ENCODE assay signal across 9 mouse cellular contexts in the genomic region with DNA sequence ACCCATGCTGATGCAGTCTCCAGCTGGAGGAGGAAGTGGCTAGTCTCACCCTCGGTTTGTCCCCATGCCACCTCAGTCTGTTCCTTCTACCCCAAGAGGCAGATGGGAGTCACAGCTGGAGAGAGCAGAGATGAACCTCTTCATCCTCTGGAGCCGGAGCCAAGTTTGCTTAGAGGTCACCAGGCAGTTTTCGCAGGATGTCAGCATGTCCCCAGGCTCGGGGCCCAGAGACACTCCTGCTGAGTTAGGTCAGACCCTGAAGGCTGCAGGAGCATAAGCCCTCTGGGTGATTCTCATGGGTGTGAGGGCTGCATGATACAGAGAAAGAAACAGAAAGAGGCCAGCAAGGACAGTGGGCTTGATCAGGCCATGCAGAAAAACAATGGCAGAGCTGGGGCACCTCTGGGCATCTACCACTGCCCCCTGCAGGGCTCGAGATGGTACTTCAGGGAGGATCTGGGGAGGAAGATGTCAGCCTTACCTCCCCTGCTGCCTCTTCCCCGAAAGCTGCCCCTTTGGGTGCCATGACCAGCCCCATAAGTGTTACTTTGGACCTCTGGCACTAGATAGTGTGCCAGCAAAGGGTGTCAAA. TPM values are rescaled to one million over a fixed set of nuclear protein-coding genes. Genes with fewer than 3 reads are reported as not detected.
DNase-seq lines count a peak whose midpoint lies in the region; ATAC-seq and TF ChIP-seq lines count a peak whose summit lies in the region.
"Had no signal": no experiment of that assay in that cellular context is flagged by ENCODE, and none has a peak within 500 bp of the region (broad histone marks: within the 10 kb centered on the region; RNA-seq: fewer than 3 reads in every experiment).

No protein-coding gene starts in this region.

- no peak for ATAC-seq in liver, embryonic 14.5 days (ENCODE audit: insufficient read depth)
- ATAC-seq in liver, embryonic 11.5 days (replicated peaks; ENCODE audit: low FRiP score): no peak
- peak; percentile 47 for ATAC-seq in granulocyte monocyte progenitor cell, adult 5-6 weeks (replicated peaks; ENCODE audit: poor library complexity, severe bottlenecking)
- no peak for ATAC-seq in neural tube, embryonic 15.5 days (ENCODE audit: low FRiP score)

- H3K27me3 ChIP-seq in liver, embryonic 14.5 days (ENCODE audit: control insufficient read depth, insufficient read depth, low read length): peaks cover 25% of the 10 kb centered on the region
- H3K27me3 ChIP-seq in liver, embryonic 11.5 days (replicated peaks; ENCODE audit: control insufficient read depth, insufficient read depth, low read length): peaks cover 45% of the 10 kb centered on the region
- H3K27me3 ChIP-seq in MEL (ENCODE audit: control insufficient read depth in 1 of 2, insufficient read depth in 2 of 2, low read length in 2 of 2): no peaks in the 10 kb centered on the region
- H3K27me3 ChIP-seq in neural tube, embryonic 15.5 days (replicated peaks): peaks cover 37% of the 10 kb centered on the region

- no peak overlapping the region for H3K4me2 ChIP-seq in liver, embryonic 14.5 days (ENCODE audit: low read depth)
- H3K4me2 ChIP-seq in liver, embryonic 11.5 days: no peak overlapping the region
- no peak overlapping the region for H3K4me2 ChIP-seq in neural tube, embryonic 15.5 days

- TF ChIP-seq POLR2A in MEL (IDR thresholded peaks at IDR 0.05; ENCODE audit: control insufficient read depth in 1 of 2, insufficient read depth in 1 of 2, low read depth in 1 of 2, low read length in 2 of 2, poor library complexity in 1 of 2): no peak

- H3K9ac ChIP-seq in liver, embryonic 14.5 days (replicated peaks): no peak overlapping the region
- no peak overlapping the region for H3K9ac ChIP-seq in liver, embryonic 11.5 days (ENCODE audit: low read depth, low read length)
- no peak overlapping the region for H3K9ac ChIP-seq in MEL (ENCODE audit: control insufficient read depth, low read depth, low read length, poor library complexity, severe bottlenecking)
- no peak overlapping the region for H3K9ac ChIP-seq in neural tube, embryonic 15.5 days (replicated peaks)
- H3K9ac ChIP-seq: lung, embryonic 15.5 days had no signal

- TF ChIP-seq EP300 in liver, embryonic 14.5 days (IDR thresholded peaks at IDR 0.05; ENCODE audit: low read depth): no peak
- TF ChIP-seq EP300 in MEL (IDR thresholded peaks at IDR 0.05; ENCODE audit: low read depth in 1 of 2, low read length in 2 of 2): no peak

- TF ChIP-seq CTCF in liver, embryonic 14.5 days (IDR thresholded peaks at IDR 0.05; ENCODE audit: low read depth): peak; percentile 70
- peak; percentile 67 to 78 (median 71) for TF ChIP-seq CTCF in MEL (IDR thresholded peaks at IDR 0.05 in 2 of 3, conservative IDR thresholded peaks at IDR 0.05 in 1 of 3; ENCODE audit: control insufficient read depth in 1 of 3, insufficient read depth in 1 of 3, low read depth in 2 of 3, low read length in 3 of 3, poor library complexity in 1 of 3, severe bottlenecking in 1 of 3)

- no peak overlapping the region for H3K27ac ChIP-seq in liver, embryonic 14.5 days
- no peak overlapping the region for H3K27ac ChIP-seq in liver, embryonic 11.5 days (ENCODE audit: low read depth, low read length)
- H3K27ac ChIP-seq in MEL (ENCODE audit: control insufficient read depth, low read depth, low read length): no peak overlapping the region
- H3K27ac ChIP-seq in neural tube, embryonic 15.5 days (replicated peaks): no peak overlapping the region
- H3K27ac ChIP-seq: lung, embryonic 15.5 days had no signal

- 39% methylated on average over 6 of the region's 6 CpGs for WGBS in liver, embryonic 14.5 days (ENCODE audit: insufficient replicate concordance)
- 61% methylated on average over 6 of the region's 6 CpGs for WGBS in liver, embryonic 11.5 days
- 79% methylated on average over 6 of the region's 6 CpGs for WGBS in neural tube, embryonic 15.5 days

- H3K4me1 ChIP-seq in liver, embryonic 14.5 days (replicated peaks; ENCODE audit: control insufficient read depth in 2 of 2, insufficient read depth in 2 of 2, low read length in 1 of 2): no peaks in the 10 kb centered on the region
- no peaks in the 10 kb centered on the region for H3K4me1 ChIP-seq in liver, embryonic 11.5 days (replicated peaks; ENCODE audit: control insufficient read depth, insufficient read depth, low read length)
- 0 out of 4 replicates have a peak, but pooled peaks cover 0 to 4% of the 10 kb centered on the region in 2 experiments for H3K4me1 ChIP-seq in MEL (ENCODE audit: control insufficient read depth in 1 of 2, insufficient read depth in 2 of 2, low read length in 2 of 2)
- H3K4me1 ChIP-seq in neural tube, embryonic 15.5 days: peaks cover 13% of the 10 kb centered on the region

- peak; percentile 45 for TF ChIP-seq RAD21 in MEL (IDR thresholded peaks at IDR 0.05; ENCODE audit: low read depth, low read length)

- no peaks in the 10 kb centered on the region for H3K36me3 ChIP-seq in liver, embryonic 14.5 days (replicated peaks; ENCODE audit: control insufficient read depth, insufficient read depth, low read depth)
- no peaks in the 10 kb centered on the region for H3K36me3 ChIP-seq in liver, embryonic 11.5 days (ENCODE audit: control insufficient read depth, insufficient read depth, low read length)
- no peaks in the 10 kb centered on the region for H3K36me3 ChIP-seq in MEL (ENCODE audit: control insufficient read depth in 1 of 2, insufficient read depth in 2 of 2, low read length in 2 of 2)
- no peaks in the 10 kb centered on the region for H3K36me3 ChIP-seq in neural tube, embryonic 15.5 days
- H3K36me3 ChIP-seq: lung, embryonic 15.5 days had no signal

- H3K4me3 ChIP-seq in liver, embryonic 14.5 days (ENCODE audit: insufficient read depth in 1 of 2, low read depth in 2 of 2, low read length in 2 of 2): no peak overlapping the region
- no peak overlapping the region for H3K4me3 ChIP-seq in liver, embryonic 11.5 days (ENCODE audit: low read depth, low read length)
- H3K4me3 ChIP-seq in MEL (ENCODE audit: control insufficient read depth in 1 of 2, insufficient read depth in 1 of 2, low read depth in 2 of 2, low read length in 2 of 2): no peak overlapping the region
- no peak overlapping the region for H3K4me3 ChIP-seq in neural tube, embryonic 15.5 days (replicated peaks)

- no peaks in the 10 kb centered on the region for H3K9me3 ChIP-seq in liver, embryonic 14.5 days (ENCODE audit: control insufficient read depth, low read length)
- no peaks in the 10 kb centered on the region for H3K9me3 ChIP-seq in liver, embryonic 11.5 days (ENCODE audit: control insufficient read depth, low read length)
- no peaks in the 10 kb centered on the region for H3K9me3 ChIP-seq in MEL (replicated peaks; ENCODE audit: insufficient read depth, low read length)
- H3K9me3 ChIP-seq in neural tube, embryonic 15.5 days (replicated peaks): no peaks in the 10 kb centered on the region
- H3K9me3 ChIP-seq: lung, embryonic 15.5 days had no signal

- no peaks in the 10 kb centered on the region for H3K79me2 ChIP-seq in MEL (ENCODE audit: control insufficient read depth, insufficient read depth, low read length, poor library complexity)

- DNase-seq in cerebellum, postnatal 10 days: peak; percentile 59 to 69
- no peak for DNase-seq in cerebellum, adult 9-10 months
- DNase-seq in liver, embryonic 14.5 days (ENCODE audit: low read depth in 3 of 3, low spot score in 3 of 3): no peak
- DNase-seq in liver, embryonic 11.5 days (ENCODE audit: low spot score): no peak
- peak; percentile 57 for DNase-seq in MEL (ENCODE audit: low read depth, low spot score)
- DNase-seq in frontal cortex, postnatal 25 days (ENCODE audit: low spot score in 2 of 2): no peak

TF ChIP-seq in MEL, 35 proteins besides CTCF, POLR2A, EP300 and RAD21:
- TF ChIP-seq HCFC1 (IDR thresholded peaks at IDR 0.05; ENCODE audit: low read depth, low read length) (no peak), SMC3 (IDR thresholded peaks at IDR 0.05; ENCODE audit: low read depth, low read length) (peak; percentile 61)

RNA-seq across cellular contexts. Expression of gene Nxph3, which starts 5.1 kb away (rescaled TPM):
- 0.03 and 0.08 TPM in 2 replicates for polyA plus RNA-seq in liver, embryonic 14.5 days (2012; rRNA removed)
- polyA plus RNA-seq in liver, embryonic 14.5 days (2014; fragmentation: Nextera tagmentation; extraction: Ambion mirVana): not detected in 2 replicates
- polyA plus RNA-seq in liver, embryonic 11.5 days (2014; fragmentation: Nextera tagmentation; extraction: Ambion mirVana): 0.10 TPM in 2 replicates
- total RNA-seq in MEL (2012; rRNA removed): not detected in 2 replicates
- not detected for polyA plus RNA-seq in MEL (2012; ENCODE audit: insufficient read depth in 1 of 2, insufficient read length in 2 of 2, low read depth in 1 of 2, low replicate concordance in 2 of 2, missing spikeins in 1 of 2)
- total RNA-seq in granulocyte monocyte progenitor cell, adult 5-6 weeks (2014; fragmentation: Nextera tagmentation): not detected in 2 replicates
- total RNA-seq in granulocyte monocyte progenitor cell, adult 5-6 weeks (2017): not detected in 2 replicates
- polyA plus RNA-seq in neural tube, embryonic 15.5 days (2015; fragmentation: Nextera tagmentation; extraction: Ambion mirVana): 1.8 and 2.0 TPM in 2 replicates

Comparison
In these comparisons a context has a peak if more than half of its experiments do, and no peak if none do; other contexts are left out.
1. DNase-seq: peak in cerebellum, postnatal 10 days (2 of 2) and MEL (single experiment); none in cerebellum, adult 9-10 months (single experiment), liver, embryonic 14.5 days (0 of 3), liver, embryonic 11.5 days (single experiment) and frontal cortex, postnatal 25 days (0 of 2).